Mouse (Mus musculus): ENCODE measurements around the gene Tsga8. TPM values are rescaled to one million over a fixed set of nuclear protein-coding genes. Genes with fewer than 3 reads are reported as not detected.

The Tsga8 gene
- not detected in 2 replicates for polyA plus RNA-seq (2015; fragmentation: Nextera tagmentation; extraction: Ambion mirVana)

- 93% methylated on average over 15 of the region's 15 CpGs for WGBS
- no peaks in the 10 kb centered on the region for H3K9me3 ChIP-seq
- ATAC-seq = no peak
- H3K4me3 ChIP-seq (replicated peaks) = no peak within 1 kb of the TSS
- no peaks in the 10 kb centered on the region for H3K27me3 ChIP-seq
- no peak within 1 kb of the TSS for H3K4me2 ChIP-seq (replicated peaks)
- H3K36me3 ChIP-seq = no peaks in the 10 kb centered on the region
- no peaks in the 10 kb centered on the region for H3K4me1 ChIP-seq (replicated peaks)
- no peak within 1 kb of the TSS for H3K27ac ChIP-seq
- no peak within 1 kb of the TSS for H3K9ac ChIP-seq (replicated peaks)
These were observed at the start of gene Tsga8 for GRCm38 (mm10) chrX:83487598-83487997. Gene Tsga8, minus strand, starts transcription at chrX:83487924.

Measured in midbrain, embryonic 13.5 days (tissue).